Mouse (Mus musculus) kidney, embryonic 14.5 days (tissue): ENCODE results near the gene Trim46. TPM values are rescaled to one million over a fixed set of nuclear protein-coding genes. Genes with fewer than 3 reads are reported as not detected.

Experiments used
- ATAC-seq: fragments of 200-750 bp; cut with Nextera tagmentation; 2 replicates; pipeline ENCODE4 v1.8.0; 2017; ENCODE audit warnings: moderate number of reproducible peaks, mild to moderate bottlenecking, moderate TSS enrichment, moderate library complexity; ENCODE audit not compliant: low FRiP score, low TSS enrichment
- H3K27ac ChIP-seq: fragments of 300-500 bp; sonication (generic); 2 replicates; pipeline ENCODE4 v1.5.1; 2014; ENCODE audit warnings: low read depth, mild to moderate bottlenecking, low read length, moderate library complexity, mixed read lengths
- H3K27me3 ChIP-seq: fragments of 300-500 bp; sonication (generic); 2 replicates; pipeline ENCODE4 v1.6.1; 2014; ENCODE audit warnings: mild to moderate bottlenecking, low read length; ENCODE audit not compliant: control insufficient read depth, insufficient read depth
- H3K36me3 ChIP-seq: fragments of 300-500 bp; sonication (generic); 2 replicates; pipeline ENCODE4 v1.6.1; 2014; ENCODE audit warnings: low read length, mixed read lengths; ENCODE audit not compliant: control insufficient read depth, insufficient read depth
- H3K4me1 ChIP-seq: fragments of 300-500 bp; sonication (generic); 2 replicates; pipeline ENCODE4 v1.6.1; 2014; ENCODE audit warnings: low read length, mixed read lengths; ENCODE audit not compliant: control insufficient read depth, insufficient read depth
- H3K4me2 ChIP-seq: fragments of 300-500 bp; sonication (generic); replicated peaks from 2 replicates; pipeline ENCODE4 v1.6.1; 2014; ENCODE audit warnings: low read depth, mild to moderate bottlenecking, low read length
- H3K4me3 ChIP-seq: fragments of 300-500 bp; sonication (generic); 2 replicates; pipeline ENCODE4 v1.5.1; 2014; ENCODE audit warnings: mild to moderate bottlenecking, low read length
- H3K9ac ChIP-seq: fragments of 300-500 bp; sonication (generic); 2 replicates; pipeline ENCODE4 v1.6.1; 2014; ENCODE audit warnings: low read depth, mild to moderate bottlenecking, low read length, moderate library complexity
- H3K9me3 ChIP-seq: fragments of 300-500 bp; sonication (generic); 2 replicates; pipeline ENCODE4 v1.6.1; 2016; ENCODE audit warnings: low read length; ENCODE audit not compliant: control insufficient read depth
- WGBS: fragments of 180-500 bp; shearing (Covaris S2); extraction: QIAGEN DNeasy Blood & Tissue Kit; methylation state at CpG from one replicate; pipeline ENCODE4 v1.1.7; 2014; 5-methylcytosine and 5-hydroxymethylcytosine counted together
- polyA plus RNA-seq: library from polyadenylated mRNA; unstranded; fragments of >200 nt; fragmentation: Nextera tagmentation; extraction: Ambion mirVana; gene quantifications from 2 replicates; pipeline ENCODE4 v1.2.1, GENCODE M21; 2014

The Trim46 gene
- polyA plus RNA-seq, 1 experiment from 2014 or later, result 3.6 TPM

GRCm38 (mm10) chr3:89244982-89245687 is 974 bp downstream of the Trim46 start:
- 2% methylated on average over 19 of the region's 26 CpGs for WGBS
- Histone ChIP-seq H3K36me3 (peaks cover 13% of the 10 kb centered on the region), H3K27ac (peak overlapping the region; percentile 55; the same call in 1 of the 2 replicates), H3K4me1 (peaks cover 29% of the 10 kb centered on the region), H3K4me3 (peak overlapping the region; percentile 75), H3K9ac (peak overlapping the region; percentile 42), H3K9me3 (no peaks in the 10 kb centered on the region), H3K27me3 (no peaks in the 10 kb centered on the region), H3K4me2 (peak overlapping the region; percentile 80)
- peak; percentile 19; the same call in 1 of the 2 replicates for ATAC-seq

DNA sequence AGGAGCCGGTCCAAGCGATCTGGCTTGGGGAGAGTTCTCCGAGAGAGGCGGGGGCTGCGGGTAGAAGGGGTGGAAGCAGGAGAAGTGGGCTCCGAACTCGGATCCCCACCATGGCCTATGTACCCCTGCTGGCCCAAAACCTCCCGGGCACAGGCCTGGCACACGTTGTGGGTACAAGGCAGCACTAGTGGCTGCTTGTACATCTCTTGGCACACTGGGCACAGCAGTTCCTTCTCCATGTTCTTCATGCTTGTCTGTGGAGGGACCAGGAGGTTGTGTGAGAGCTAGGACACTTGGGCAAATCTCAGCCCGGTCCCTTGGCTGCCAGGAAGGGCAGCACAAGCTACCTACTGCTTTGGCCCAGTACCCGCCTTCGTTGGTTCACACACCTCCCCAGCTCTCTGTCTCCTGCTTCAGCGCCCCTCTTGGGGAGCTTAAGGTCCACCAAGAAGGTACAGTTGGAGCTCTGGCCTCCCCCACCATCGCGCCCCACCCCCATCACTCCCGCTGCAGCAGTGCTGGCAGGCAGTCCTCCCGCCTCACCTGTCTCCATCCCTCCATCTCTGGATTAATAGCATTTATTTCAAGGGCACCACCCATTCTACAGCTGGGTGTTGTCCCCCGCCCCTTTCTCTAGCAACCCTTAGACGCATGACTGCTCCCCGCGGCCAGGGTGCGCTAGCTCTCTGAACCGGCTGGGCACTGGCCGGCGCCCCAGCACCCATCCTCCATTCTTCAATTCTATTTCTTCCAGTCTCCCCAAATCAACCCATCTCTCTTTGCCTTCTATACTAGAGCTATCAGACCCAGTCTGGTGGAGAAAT is 1.7 kb downstream of the Trim46 start:
- ATAC-seq, result peak; percentile 8; the same call in 1 of the 2 replicates
- 9% methylated on average over 25 of the region's 25 CpGs for WGBS

DNA sequence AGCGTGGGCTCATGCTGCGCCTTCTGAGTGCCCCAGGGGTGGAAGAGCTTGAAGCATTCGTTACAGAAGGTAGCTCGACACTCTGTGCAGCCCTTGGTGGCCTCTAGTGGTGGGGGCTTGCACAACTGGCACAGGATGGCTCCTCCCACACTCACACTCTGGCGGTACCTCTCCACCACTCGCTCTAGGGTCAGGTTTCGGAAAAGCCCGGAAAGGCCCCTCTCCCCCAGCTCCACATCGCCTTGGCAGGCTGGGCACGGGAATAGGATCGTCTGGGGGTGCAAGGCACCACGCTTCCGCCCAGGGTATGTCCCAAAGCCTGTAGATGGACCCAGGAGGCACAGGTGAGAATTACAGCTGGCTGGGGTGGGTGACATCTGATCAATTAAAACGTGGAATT is 2.5 kb downstream of the Trim46 start:
- Histone ChIP-seq H3K4me3 (peak overlapping the region; percentile 75; the same call in 1 of the 2 replicates), H3K4me2 (peak overlapping the region; percentile 80), H3K27me3 (no peaks in the 10 kb centered on the region), H3K9ac (no peak overlapping the region), H3K36me3 (peaks cover 5% of the 10 kb centered on the region), H3K4me1 (peaks cover 30% of the 10 kb centered on the region), H3K9me3 (no peaks in the 10 kb centered on the region), H3K27ac (no peak overlapping the region)
- WGBS, result 9% methylated on average over 14 of the region's 14 CpGs
- ATAC-seq, result peak; percentile 53

More for the DNA sequence above, 1.7 kb downstream of the Trim46 start:
- no peaks in the 10 kb centered on the region for H3K9me3 ChIP-seq
- H3K4me2 ChIP-seq, result peak overlapping the region; percentile 80
- H3K27me3 ChIP-seq, result no peaks in the 10 kb centered on the region
- peak overlapping the region; percentile 42; the same call in 1 of the 2 replicates for H3K9ac ChIP-seq
- H3K36me3 ChIP-seq, result peaks cover 9% of the 10 kb centered on the region
- H3K4me3 ChIP-seq, result peak overlapping the region; percentile 75
- peaks cover 29% of the 10 kb centered on the region for H3K4me1 ChIP-seq
- H3K27ac ChIP-seq, result peak overlapping the region; percentile 55; the same call in 1 of the 2 replicates

- Histone ChIP-seq H3K9ac (no peak overlapping the region), H3K4me3 (no peak overlapping the region), H3K4me2 (no peak overlapping the region), H3K27ac (no peak overlapping the region), H3K36me3 (no peaks in the 10 kb centered on the region; the same call in 1 of the 2 replicates), H3K27me3 (no peaks in the 10 kb centered on the region), H3K4me1 (peaks cover 25% of the 10 kb centered on the region), H3K9me3 (no peaks in the 10 kb centered on the region)
- WGBS, result 76% methylated on average over 9 of the region's 9 CpGs
- ATAC-seq, result no peak
Observed at GRCm38 (mm10) chr3:89242331-89242895, 3.7 kb downstream of the Trim46 start.

- no peak for ATAC-seq
- no peak overlapping the region for H3K9ac ChIP-seq
- no peaks in the 10 kb centered on the region; the same call in 1 of the 2 replicates for H3K36me3 ChIP-seq
- 42% methylated on average over 8 of the region's 12 CpGs for WGBS
- no peaks in the 10 kb centered on the region for H3K9me3 ChIP-seq
- H3K27ac ChIP-seq, result no peak overlapping the region
- H3K4me1 ChIP-seq, result 0 out of 2 replicates have a peak, but pooled peaks cover 3% of the 10 kb centered on the region
- no peak overlapping the region for H3K4me2 ChIP-seq
- no peak overlapping the region for H3K4me3 ChIP-seq
- H3K27me3 ChIP-seq, result no peaks in the 10 kb centered on the region
Observed at GRCm38 (mm10) chr3:89238494-89238893, 7.6 kb downstream of the Trim46 start.

DNA sequence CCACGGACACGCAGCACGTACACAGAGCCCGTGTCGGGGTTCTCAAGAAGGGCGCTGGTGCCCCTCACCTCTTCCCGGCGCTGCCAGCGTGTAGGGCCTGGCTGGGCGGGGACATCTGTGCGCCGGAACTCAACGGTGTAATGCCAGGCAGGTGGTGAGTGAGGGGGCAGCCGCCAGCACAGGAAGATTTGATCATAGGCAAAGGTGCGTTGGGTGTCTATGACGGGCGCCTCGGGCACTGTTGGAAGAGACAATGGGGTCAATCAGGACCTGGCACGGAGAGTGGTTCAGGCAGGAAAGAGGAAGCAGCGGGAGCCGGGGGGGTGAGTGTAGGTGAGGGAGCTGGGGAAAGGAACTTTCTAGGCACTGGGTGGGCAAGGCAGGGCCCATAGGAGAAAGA is 8.4 kb downstream of the Trim46 start:
- Histone ChIP-seq H3K9me3 (no peaks in the 10 kb centered on the region), H3K4me2 (no peak overlapping the region), H3K27me3 (no peaks in the 10 kb centered on the region), H3K4me3 (no peak overlapping the region), H3K9ac (no peak overlapping the region), H3K4me1 (0 out of 2 replicates have a peak, but pooled peaks cover 3% of the 10 kb centered on the region), H3K36me3 (no peaks in the 10 kb centered on the region; the same call in 1 of the 2 replicates), H3K27ac (no peak overlapping the region)
- ATAC-seq, result no peak
- 89% methylated on average over 21 of the region's 21 CpGs for WGBS

GRCm38 (mm10) chr3:89236516-89236915 is 9.6 kb downstream of the Trim46 start:
- Histone ChIP-seq H3K9me3 (no peaks in the 10 kb centered on the region), H3K4me1 (0 out of 2 replicates have a peak, but pooled peaks cover 3% of the 10 kb centered on the region), H3K27me3 (no peaks in the 10 kb centered on the region), H3K4me3 (no peak overlapping the region), H3K9ac (no peak overlapping the region), H3K27ac (no peak overlapping the region), H3K36me3 (no peaks in the 10 kb centered on the region; the same call in 1 of the 2 replicates), H3K4me2 (no peak overlapping the region)
- ATAC-seq, result no peak
- 89% methylated on average over 10 of the region's 10 CpGs for WGBS

DNA sequence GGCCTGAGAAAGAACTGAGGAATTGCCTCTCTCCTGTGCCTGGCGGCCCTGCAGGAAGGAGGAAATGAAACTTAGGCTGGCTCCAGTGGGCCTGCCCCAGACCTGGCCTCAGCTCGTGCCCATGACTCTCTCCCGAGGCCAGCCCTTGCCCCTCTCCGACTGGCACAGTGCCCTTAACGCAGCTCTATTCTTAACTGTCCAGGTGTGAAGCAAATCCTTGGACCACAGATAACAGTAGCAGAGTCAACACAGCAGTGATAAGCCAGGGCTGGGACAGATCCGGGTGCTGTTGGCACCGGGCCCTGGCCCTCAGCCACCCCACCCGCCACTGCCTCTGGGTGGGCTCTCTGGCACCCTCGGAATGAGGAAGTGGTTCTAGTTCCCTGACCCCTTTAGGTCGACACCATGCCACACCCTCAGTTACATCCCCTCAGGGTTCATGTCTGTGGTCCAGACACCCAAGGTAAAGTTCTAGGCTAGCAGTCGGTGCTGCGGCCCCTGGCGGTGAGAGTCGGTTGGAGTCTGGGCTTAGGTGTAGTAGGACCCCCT is 12.5 kb downstream of the Trim46 start:
- H3K4me2 ChIP-seq, result no peak overlapping the region
- no peaks in the 10 kb centered on the region for H3K27me3 ChIP-seq
- no peak for ATAC-seq
- no peak overlapping the region for H3K9ac ChIP-seq
- 73% methylated on average over 14 of the region's 14 CpGs for WGBS
- 0 out of 2 replicates have a peak, but pooled peaks cover 3% of the 10 kb centered on the region for H3K4me1 ChIP-seq
- no peak overlapping the region for H3K4me3 ChIP-seq
- H3K27ac ChIP-seq, result no peak overlapping the region
- H3K9me3 ChIP-seq, result no peaks in the 10 kb centered on the region
- no peaks in the 10 kb centered on the region for H3K36me3 ChIP-seq
